In the genomic region with DNA sequence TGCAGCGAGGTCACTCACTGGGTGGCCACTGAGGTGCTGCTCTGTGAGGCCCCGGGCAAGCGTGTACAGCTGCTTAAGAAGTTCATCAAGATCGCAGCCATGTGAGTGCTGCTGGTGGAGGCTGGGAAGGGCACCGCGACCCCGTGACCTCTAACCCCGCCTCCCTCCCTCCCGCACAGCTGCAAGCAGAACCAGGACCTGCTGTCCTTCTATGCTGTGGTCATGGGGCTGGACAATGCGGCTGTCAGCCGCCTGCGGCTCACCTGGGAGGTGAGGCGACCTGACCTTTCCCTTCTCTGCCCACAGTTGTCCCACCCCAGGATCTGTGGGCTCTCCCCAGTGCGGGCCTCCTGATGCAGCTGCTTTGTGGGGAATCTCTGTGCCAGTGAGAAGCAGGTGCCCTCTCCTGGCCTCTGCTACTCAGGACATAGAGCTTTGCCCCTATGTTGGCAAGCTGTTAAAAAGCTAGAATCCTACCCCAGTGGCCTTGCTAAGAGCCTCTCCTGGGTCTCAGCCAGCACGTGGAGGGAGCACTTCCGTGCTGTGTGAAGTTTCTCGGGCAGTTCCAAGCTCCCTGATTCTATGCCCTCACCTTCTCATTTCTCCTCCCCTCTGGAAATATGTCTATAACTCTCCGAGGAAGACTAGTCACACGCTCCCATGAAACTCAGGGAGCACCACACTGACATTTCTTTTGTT, we compare ENCODE assay signal across 10 mouse cellular contexts. TPM values are rescaled to one million over a fixed set of nuclear protein-coding genes. Genes with fewer than 3 reads are reported as not detected.
DNase-seq lines count a peak whose midpoint lies in the region; ATAC-seq and TF ChIP-seq lines count a peak whose summit lies in the region.
"Had no signal": no experiment of that assay in that cellular context is flagged by ENCODE, and none has a peak within 500 bp of the region (broad histone marks: within the 10 kb centered on the region; RNA-seq: fewer than 3 reads in every experiment).

No protein-coding gene starts in this region.

- TF ChIP-seq EP300 in heart, adult 2 months (IDR thresholded peaks at IDR 0.05; ENCODE audit: insufficient read depth, low read depth, low read length), result no peak

- no peak overlapping the region for H3K27ac ChIP-seq in heart, embryonic 15.5 days
- H3K27ac ChIP-seq in heart, adult 2 months, result no peak overlapping the region
- no peak overlapping the region for H3K27ac ChIP-seq in ES-E14 (ENCODE audit: insufficient read depth, low read depth, low read length, poor library complexity, severe bottlenecking)
- H3K27ac ChIP-seq in forebrain, embryonic 13.5 days, result no peak overlapping the region
- no peak overlapping the region for H3K27ac ChIP-seq in midbrain, embryonic 11.5 days (ENCODE audit: low read depth, low read length)
- H3K27ac ChIP-seq: gastrocnemius, adult 2 months had no signal

- H3K27me3 ChIP-seq in heart, embryonic 15.5 days, result no peaks in the 10 kb centered on the region; the same call in 1 of the 2 replicates
- no peaks in the 10 kb centered on the region for H3K27me3 ChIP-seq in heart, adult 2 months (ENCODE audit: control insufficient read depth, insufficient read depth, low read length)
- no peaks in the 10 kb centered on the region for H3K27me3 ChIP-seq in forebrain, embryonic 13.5 days
- 0 out of 2 replicates have a peak, but pooled peaks cover 2% of the 10 kb centered on the region for H3K27me3 ChIP-seq in midbrain, embryonic 11.5 days (ENCODE audit: control insufficient read depth, insufficient read depth, low read length)

- H3K79me2 ChIP-seq in heart, adult 2 months (replicated peaks; ENCODE audit: control insufficient read depth, insufficient read depth, low read length), result no peaks in the 10 kb centered on the region

- no peak for TF ChIP-seq CTCF in heart, adult 2 months (IDR thresholded peaks at IDR 0.05)

- 0 out of 2 replicates have a peak overlapping the region, but pooled peaks have one; percentile 29 for H3K9ac ChIP-seq in heart, embryonic 15.5 days
- H3K9ac ChIP-seq in heart, adult 2 months (ENCODE audit: low read depth, low read length), result no peak overlapping the region
- no peak overlapping the region for H3K9ac ChIP-seq in ES-E14 (ENCODE audit: insufficient read depth, low read depth, low read length, poor library complexity, severe bottlenecking)
- 0 out of 2 replicates have a peak overlapping the region, but pooled peaks have one; percentile 27 for H3K9ac ChIP-seq in forebrain, embryonic 13.5 days
- H3K9ac ChIP-seq in midbrain, embryonic 11.5 days (ENCODE audit: low read length), result peak overlapping the region; percentile 9; the same call in 1 of the 2 replicates

- peaks cover 17% of the 10 kb centered on the region for H3K4me1 ChIP-seq in heart, embryonic 15.5 days (replicated peaks)
- no peaks in the 10 kb centered on the region for H3K4me1 ChIP-seq in heart, adult 2 months (ENCODE audit: control insufficient read depth, insufficient read depth, low read length)
- peaks cover 4 to 20% of the 10 kb centered on the region in 2 experiments; a peak in 1 of 4 replicates for H3K4me1 ChIP-seq in ES-E14 (ENCODE audit: control insufficient read depth in 2 of 2, insufficient read depth in 2 of 2, low read length in 2 of 2, poor library complexity in 1 of 2)
- peaks cover 23% of the 10 kb centered on the region for H3K4me1 ChIP-seq in forebrain, embryonic 13.5 days
- H3K4me1 ChIP-seq in midbrain, embryonic 11.5 days (ENCODE audit: control insufficient read depth, insufficient read depth, low read length), result peaks cover 11% of the 10 kb centered on the region

- in situ Hi-C loops in ES-E14 (cut with MboI; ENCODE audit: low sequenced_read_pairs in 2 of 2, unreplicated experiment in 2 of 2), result no loop called here

- no peak for DNase-seq in heart, adult 2 months
- DNase-seq in ES-E14 (ENCODE audit: low read depth, low spot score), result no peak
- peak; percentile 88 for DNase-seq in midbrain, embryonic 11.5 days (ENCODE audit: low spot score, missing footprints)
- DNase-seq in left cerebral cortex, postnatal 36 days (ENCODE audit: low spot score in 2 of 2), result no peak
- no peak for DNase-seq in natural killer cell, adult 2 months (ENCODE audit: low spot score in 2 of 2)
- no peak for DNase-seq in spleen, postnatal 36 days (ENCODE audit: low spot score in 2 of 2)
- DNase-seq: gastrocnemius, adult 2 months had no signal

- no peak for ATAC-seq in heart, embryonic 15.5 days (replicated peaks; ENCODE audit: insufficient number of reproducible peaks, insufficient read depth, low FRiP score, low read depth)
- ATAC-seq in forebrain, embryonic 13.5 days, result no peak
- peak; percentile 27; the same call in 1 of the 2 replicates for ATAC-seq in midbrain, embryonic 11.5 days (ENCODE audit: low FRiP score)

- TF ChIP-seq POLR2A in heart, adult 2 months (IDR thresholded peaks at IDR 0.05; ENCODE audit: insufficient read depth, low read depth, low read length), result no peak

- WGBS in heart, embryonic 15.5 days, result 16% methylated on average over 19 of the region's 19 CpGs
- 23% methylated on average over 19 of the region's 19 CpGs for WGBS in heart, adult 2 months
- 8% methylated on average over 19 of the region's 19 CpGs for WGBS in forebrain, embryonic 13.5 days
- WGBS in midbrain, embryonic 11.5 days, result 11% methylated on average over 19 of the region's 19 CpGs

- intact Hi-C loops in heart, adult 2 months (cut with DNase I), result no loop called here
- intact Hi-C loops in left cerebral cortex, postnatal 36 days (cut with DNase I), result no loop called here

- H3K9me3 ChIP-seq in heart, embryonic 15.5 days (replicated peaks), result no peaks in the 10 kb centered on the region
- no peaks in the 10 kb centered on the region for H3K9me3 ChIP-seq in ES-E14 (ENCODE audit: control insufficient read depth, insufficient read depth, low read depth, low read length)
- H3K9me3 ChIP-seq in forebrain, embryonic 13.5 days (replicated peaks), result no peaks in the 10 kb centered on the region
- H3K9me3 ChIP-seq in midbrain, embryonic 11.5 days (ENCODE audit: control insufficient read depth, low read length), result no peaks in the 10 kb centered on the region
- H3K9me3 ChIP-seq: G1E had no signal

- peak overlapping the region; percentile 43 for H3K4me2 ChIP-seq in heart, embryonic 15.5 days
- H3K4me2 ChIP-seq in forebrain, embryonic 13.5 days, result peak overlapping the region; percentile 42; the same call in 1 of the 2 replicates
- H3K4me2 ChIP-seq in midbrain, embryonic 11.5 days, result no peak overlapping the region

- no peaks in the 10 kb centered on the region for H3K36me3 ChIP-seq in heart, embryonic 15.5 days
- H3K36me3 ChIP-seq in heart, adult 2 months (ENCODE audit: control insufficient read depth, insufficient read depth, low read length), result no peaks in the 10 kb centered on the region
- no peaks in the 10 kb centered on the region for H3K36me3 ChIP-seq in ES-E14 (ENCODE audit: control insufficient read depth, insufficient read depth, low read length, poor library complexity, severe bottlenecking)
- H3K36me3 ChIP-seq in forebrain, embryonic 13.5 days (ENCODE audit: poor library complexity, severe bottlenecking), result no peaks in the 10 kb centered on the region
- no peaks in the 10 kb centered on the region for H3K36me3 ChIP-seq in midbrain, embryonic 11.5 days (ENCODE audit: control insufficient read depth, insufficient read depth, low read length)
- H3K36me3 ChIP-seq: G1E had no signal

- H3K4me3 ChIP-seq in heart, embryonic 15.5 days, result peak overlapping the region; percentile 20; the same call in 1 of the 2 replicates
- no peak overlapping the region for H3K4me3 ChIP-seq in heart, adult 2 months
- H3K4me3 ChIP-seq in ES-E14 (ENCODE audit: insufficient read depth in 1 of 2, low read depth in 1 of 2, low read length in 2 of 2, poor library complexity in 1 of 2, severe bottlenecking in 1 of 2), result peak overlapping the region; percentile 3 to 8; a peak in 2 of 4 replicates
- H3K4me3 ChIP-seq in forebrain, embryonic 13.5 days, result no peak overlapping the region
- H3K4me3 ChIP-seq in midbrain, embryonic 11.5 days (ENCODE audit: low read depth, low read length), result no peak overlapping the region
- H3K4me3 ChIP-seq: gastrocnemius, adult 2 months had no signal

RNA-seq across cellular contexts. Expression of a gene that starts 12.8 kb away (rescaled TPM):
- 0.71 and 1.5 TPM in 2 replicates for polyA plus RNA-seq in heart, embryonic 15.5 days (2015; fragmentation: Nextera tagmentation; extraction: Ambion mirVana)
- under 1 TPM; 0.50 to 0.77 TPM for total RNA-seq in heart, adult 2 months (2021)
- polyA plus RNA-seq in heart, adult 2 months (2012; rRNA removed), result 2.8 and 3.0 TPM in 2 replicates
- 0.98 and 1.4 TPM in 2 replicates for total RNA-seq in ES-E14 (2012; rRNA removed)
- 2.4 and 3.0 TPM in 2 replicates for polyA plus RNA-seq in forebrain, embryonic 13.5 days (2015; fragmentation: Nextera tagmentation; extraction: Ambion mirVana)
- 1.6 and 1.8 TPM in 2 replicates for polyA plus RNA-seq in midbrain, embryonic 11.5 days (2014; fragmentation: Nextera tagmentation; extraction: Ambion mirVana)
- total RNA-seq in left cerebral cortex, postnatal 36 days (2021), result 100 to 1,000 TPM; 139 to 161 TPM

RNA-seq across cellular contexts. Expression of a gene that starts 14.1 kb away (rescaled TPM):
- polyA plus RNA-seq in heart, embryonic 15.5 days (2015; fragmentation: Nextera tagmentation; extraction: Ambion mirVana), result 2.2 and 2.8 TPM in 2 replicates
- total RNA-seq in heart, adult 2 months (2021), result 1 to 10 TPM; 9.1 to 9.6 TPM
- 4.0 and 5.1 TPM in 2 replicates for polyA plus RNA-seq in heart, adult 2 months (2012; rRNA removed)
- 4.7 and 5.8 TPM in 2 replicates for total RNA-seq in ES-E14 (2012; rRNA removed)
- polyA plus RNA-seq in forebrain, embryonic 13.5 days (2015; fragmentation: Nextera tagmentation; extraction: Ambion mirVana), result 5.0 and 5.4 TPM in 2 replicates
- 4.4 and 5.9 TPM in 2 replicates for polyA plus RNA-seq in midbrain, embryonic 11.5 days (2014; fragmentation: Nextera tagmentation; extraction: Ambion mirVana)
- total RNA-seq in left cerebral cortex, postnatal 36 days (2021), result 10 to 100 TPM; 67.4 to 74.6 TPM

RNA-seq across cellular contexts. Expression of a gene that starts 44.6 kb away (rescaled TPM):
- 21.3 and 27.6 TPM in 2 replicates for polyA plus RNA-seq in heart, embryonic 15.5 days (2015; fragmentation: Nextera tagmentation; extraction: Ambion mirVana)
- total RNA-seq in heart, adult 2 months (2021), result 10 to 100 TPM; 18.7 to 20.7 TPM
- 17.5 and 25.2 TPM in 2 replicates for polyA plus RNA-seq in heart, adult 2 months (2012; rRNA removed)
- total RNA-seq in ES-E14 (2012; rRNA removed), result 11.7 and 14.6 TPM in 2 replicates
- polyA plus RNA-seq in forebrain, embryonic 13.5 days (2015; fragmentation: Nextera tagmentation; extraction: Ambion mirVana), result 46.4 and 51.1 TPM in 2 replicates
- polyA plus RNA-seq in midbrain, embryonic 11.5 days (2014; fragmentation: Nextera tagmentation; extraction: Ambion mirVana), result 51.9 and 53.1 TPM in 2 replicates
- 10 to 100 TPM; 46.7 to 63.5 TPM for total RNA-seq in left cerebral cortex, postnatal 36 days (2021)

RNA-seq across cellular contexts. Expression of a gene that starts 54.0 kb away (rescaled TPM):
- 15.5 and 17.2 TPM in 2 replicates for polyA plus RNA-seq in heart, embryonic 15.5 days (2015; fragmentation: Nextera tagmentation; extraction: Ambion mirVana)
- total RNA-seq in heart, adult 2 months (2021), result 10 to 100 TPM; 68.9 to 75.3 TPM
- 21.9 and 44.4 TPM in 2 replicates for polyA plus RNA-seq in heart, adult 2 months (2012; rRNA removed)
- total RNA-seq in ES-E14 (2012; rRNA removed), result 18.3 and 27.1 TPM in 2 replicates
- 31.3 and 32.9 TPM in 2 replicates for polyA plus RNA-seq in forebrain, embryonic 13.5 days (2015; fragmentation: Nextera tagmentation; extraction: Ambion mirVana)
- 24.0 and 25.1 TPM in 2 replicates for polyA plus RNA-seq in midbrain, embryonic 11.5 days (2014; fragmentation: Nextera tagmentation; extraction: Ambion mirVana)
- total RNA-seq in left cerebral cortex, postnatal 36 days (2021), result 100 to 1,000 TPM; 169 to 193 TPM

RNA-seq across cellular contexts. Expression of a gene that starts 58.3 kb away (rescaled TPM):
- polyA plus RNA-seq in heart, embryonic 15.5 days (2015; fragmentation: Nextera tagmentation; extraction: Ambion mirVana), result 14.2 and 20.4 TPM in 2 replicates
- under 1 TPM; 0.13 to 0.32 TPM for total RNA-seq in heart, adult 2 months (2021)
- 0.14 and 0.26 TPM in 2 replicates for polyA plus RNA-seq in heart, adult 2 months (2012; rRNA removed)
- 32.7 and 51.3 TPM in 2 replicates for total RNA-seq in ES-E14 (2012; rRNA removed)
- polyA plus RNA-seq in forebrain, embryonic 13.5 days (2015; fragmentation: Nextera tagmentation; extraction: Ambion mirVana), result 23.0 and 26.9 TPM in 2 replicates
- polyA plus RNA-seq in midbrain, embryonic 11.5 days (2014; fragmentation: Nextera tagmentation; extraction: Ambion mirVana), result 44.3 and 45.0 TPM in 2 replicates
- total RNA-seq in left cerebral cortex, postnatal 36 days (2021), result under 1 TPM; 0.39 to 0.47 TPM

Comparison
In these comparisons a context has a peak if more than half of its experiments do, and no peak if none do; other contexts are left out.
1. H3K4me3 ChIP-seq: peak in heart, embryonic 15.5 days (single experiment) and ES-E14 (2 of 2); none in heart, adult 2 months (single experiment), forebrain, embryonic 13.5 days (single experiment) and midbrain, embryonic 11.5 days (single experiment).
2. H3K9ac ChIP-seq: peak in heart, embryonic 15.5 days (single experiment), forebrain, embryonic 13.5 days (single experiment) and midbrain, embryonic 11.5 days (single experiment); none in heart, adult 2 months (single experiment) and ES-E14 (single experiment).